Mouse (Mus musculus): ENCODE measurements around the gene Rffl. TPM values are rescaled to one million over a fixed set of nuclear protein-coding genes. Genes with fewer than 3 reads are reported as not detected.

Rffl gene
- polyA plus RNA-seq, 1 experiment, result 5.7 TPM

DNA sequence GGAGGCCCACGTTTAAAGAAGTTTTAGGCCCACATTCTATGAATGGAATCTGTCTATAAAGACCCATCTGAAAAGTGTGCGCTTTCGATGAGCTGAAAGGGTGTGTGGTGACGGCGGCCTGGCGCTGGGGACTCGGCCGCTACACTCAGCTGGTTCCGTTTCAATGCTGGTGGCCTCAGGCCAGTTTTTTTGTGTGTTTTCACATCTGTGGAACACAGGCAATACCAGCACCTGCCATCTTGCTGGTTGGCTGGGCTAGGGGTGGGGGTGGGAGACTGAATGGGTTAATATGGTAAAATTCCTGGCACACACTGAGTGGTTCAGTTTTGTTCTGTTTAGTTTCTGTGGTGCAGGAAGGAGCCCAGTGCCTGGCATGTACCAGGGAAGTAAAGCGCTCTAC is 15.0 kb downstream of the Rffl start:
- no peak for TF ChIP-seq POLR2A (IDR thresholded peaks at IDR 0.05; ENCODE audit: borderline replicate concordance, extremely low read depth, insufficient read depth, insufficient read length, poor library complexity, severe bottlenecking)
- no peak for TF ChIP-seq CTCF (IDR thresholded peaks at IDR 0.05; ENCODE audit: borderline replicate concordance, extremely low read depth, insufficient read depth, insufficient read length)
- peak; percentile 90 for DNase-seq (ENCODE audit: low read depth)

GRCm38 (mm10) chr11:82855327-82855973 is 15.6 kb downstream of the Rffl start:
- TF ChIP-seq POLR2A (IDR thresholded peaks at IDR 0.05; ENCODE audit: borderline replicate concordance, extremely low read depth, insufficient read depth, insufficient read length, poor library complexity, severe bottlenecking) (no peak), CTCF (IDR thresholded peaks at IDR 0.05; ENCODE audit: borderline replicate concordance, extremely low read depth, insufficient read depth, insufficient read length) (no peak)
- DNase-seq (ENCODE audit: low read depth), result peak; percentile 16

DNA sequence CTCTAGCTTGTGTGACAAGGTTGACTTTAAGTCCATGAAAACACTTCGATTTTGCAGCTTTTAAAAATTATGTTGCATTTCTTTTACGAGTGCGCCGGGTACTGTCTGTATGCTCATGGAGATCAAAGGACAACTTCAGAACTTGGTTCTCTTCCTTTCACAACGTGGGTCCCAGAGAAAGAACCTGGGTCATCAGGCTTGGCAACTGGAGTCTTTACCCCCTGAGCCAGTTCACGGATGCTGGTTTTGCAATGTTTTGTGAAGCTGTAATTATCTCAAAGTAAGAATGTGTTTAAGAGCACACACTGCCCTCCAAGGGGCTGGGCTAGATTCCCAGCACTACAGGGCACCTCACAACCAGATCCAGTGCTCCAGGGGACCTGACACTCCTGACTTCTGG is 16.9 kb downstream of the Rffl start:
- DNase-seq (ENCODE audit: low read depth), result no peak
- no peak for TF ChIP-seq CTCF (IDR thresholded peaks at IDR 0.05; ENCODE audit: borderline replicate concordance, extremely low read depth, insufficient read depth, insufficient read length)
- TF ChIP-seq POLR2A (IDR thresholded peaks at IDR 0.05; ENCODE audit: borderline replicate concordance, extremely low read depth, insufficient read depth, insufficient read length, poor library complexity, severe bottlenecking), result no peak

DNA sequence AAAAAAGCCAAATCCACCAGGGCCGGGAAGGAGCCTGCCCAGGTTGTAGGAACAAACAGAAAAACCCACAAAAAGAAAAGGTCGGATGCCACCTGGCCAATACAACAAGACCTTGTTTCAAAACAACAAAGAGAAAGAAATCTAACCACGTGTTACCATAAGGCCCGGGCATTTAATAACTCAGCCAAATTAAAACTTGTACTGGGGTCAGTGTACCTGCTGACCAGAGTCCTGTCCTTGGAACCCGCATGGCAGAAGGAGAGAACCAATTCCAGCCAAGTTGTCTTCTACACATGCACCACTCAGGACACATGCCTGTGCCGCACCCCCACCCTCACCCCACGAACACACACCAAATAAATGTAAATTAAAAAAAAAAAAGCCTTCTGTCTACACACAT is 18.1 kb downstream of the Rffl start:
- no peak for TF ChIP-seq CTCF (IDR thresholded peaks at IDR 0.05; ENCODE audit: borderline replicate concordance, extremely low read depth, insufficient read depth, insufficient read length)
- TF ChIP-seq POLR2A (IDR thresholded peaks at IDR 0.05; ENCODE audit: borderline replicate concordance, extremely low read depth, insufficient read depth, insufficient read length, poor library complexity, severe bottlenecking), result no peak
- DNase-seq (ENCODE audit: low read depth), result no peak

GRCm38 (mm10) chr11:82852540-82852939 is 18.5 kb downstream of the Rffl start:
- TF ChIP-seq CTCF (IDR thresholded peaks at IDR 0.05; ENCODE audit: borderline replicate concordance, extremely low read depth, insufficient read depth, insufficient read length) (no peak), POLR2A (IDR thresholded peaks at IDR 0.05; ENCODE audit: borderline replicate concordance, extremely low read depth, insufficient read depth, insufficient read length, poor library complexity, severe bottlenecking) (no peak)
- no peak for DNase-seq (ENCODE audit: low read depth)

GRCm38 (mm10) chr11:82852115-82852514 is 18.9 kb downstream of the Rffl start:
- DNase-seq (ENCODE audit: low read depth), result no peak
- TF ChIP-seq CTCF (IDR thresholded peaks at IDR 0.05; ENCODE audit: borderline replicate concordance, extremely low read depth, insufficient read depth, insufficient read length) (no peak), POLR2A (IDR thresholded peaks at IDR 0.05; ENCODE audit: borderline replicate concordance, extremely low read depth, insufficient read depth, insufficient read length, poor library complexity, severe bottlenecking) (no peak)

- TF ChIP-seq CTCF (IDR thresholded peaks at IDR 0.05; ENCODE audit: borderline replicate concordance, extremely low read depth, insufficient read depth, insufficient read length) (no peak), POLR2A (IDR thresholded peaks at IDR 0.05; ENCODE audit: borderline replicate concordance, extremely low read depth, insufficient read depth, insufficient read length, poor library complexity, severe bottlenecking) (no peak)
- peak; percentile 31 for DNase-seq (ENCODE audit: low read depth)
Observed at GRCm38 (mm10) chr11:82850259-82850658, 20.8 kb downstream of the Rffl start.

DNA sequence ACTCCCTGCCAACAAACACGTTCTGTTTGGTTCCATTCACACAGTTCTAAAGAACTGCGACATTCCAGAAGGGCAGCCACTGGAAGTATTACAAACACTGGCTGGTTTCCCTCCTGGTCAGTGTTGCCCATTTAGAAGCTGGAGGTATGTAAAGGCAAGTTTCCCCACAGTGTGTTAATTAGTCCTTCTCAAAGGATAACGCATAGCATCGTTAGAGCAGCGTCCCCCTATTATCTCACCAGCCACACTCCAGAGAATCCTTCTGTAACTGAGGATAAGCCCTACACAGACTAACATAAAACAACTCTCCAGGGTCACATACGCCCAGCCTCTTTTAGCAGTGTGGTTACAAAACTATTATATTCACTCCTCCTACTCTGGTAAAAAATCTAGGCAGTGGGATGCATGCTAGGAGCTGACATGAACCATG is 23.4 kb downstream of the Rffl start:
- TF ChIP-seq CTCF (IDR thresholded peaks at IDR 0.05; ENCODE audit: borderline replicate concordance, extremely low read depth, insufficient read depth, insufficient read length), result no peak
- no peak for TF ChIP-seq POLR2A (IDR thresholded peaks at IDR 0.05; ENCODE audit: borderline replicate concordance, extremely low read depth, insufficient read depth, insufficient read length, poor library complexity, severe bottlenecking)
- DNase-seq (ENCODE audit: low read depth), result peak; percentile 63

DNA sequence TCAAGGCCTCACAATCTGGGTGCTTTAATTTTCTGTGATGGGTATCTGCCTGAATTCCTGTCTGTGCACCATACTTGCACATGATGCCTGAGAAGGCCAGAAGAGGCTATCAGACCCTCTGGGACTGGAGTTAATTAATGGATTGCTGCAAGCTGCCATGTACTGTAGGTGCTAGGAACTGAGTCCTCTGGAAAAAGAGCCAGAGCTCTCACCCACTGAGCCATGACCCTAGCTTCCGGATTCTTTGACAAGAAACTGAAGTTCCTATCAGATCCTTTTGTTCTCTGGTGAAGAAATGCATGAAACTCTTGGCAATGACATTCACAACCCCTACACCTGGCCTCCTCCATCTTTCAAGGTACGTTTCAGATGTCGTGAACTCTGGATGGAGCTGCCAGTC is 24.1 kb downstream of the Rffl start:
- TF ChIP-seq POLR2A (IDR thresholded peaks at IDR 0.05; ENCODE audit: borderline replicate concordance, extremely low read depth, insufficient read depth, insufficient read length, poor library complexity, severe bottlenecking) (no peak), CTCF (IDR thresholded peaks at IDR 0.05; ENCODE audit: borderline replicate concordance, extremely low read depth, insufficient read depth, insufficient read length) (no peak)
- DNase-seq (ENCODE audit: low read depth), result no peak

DNA sequence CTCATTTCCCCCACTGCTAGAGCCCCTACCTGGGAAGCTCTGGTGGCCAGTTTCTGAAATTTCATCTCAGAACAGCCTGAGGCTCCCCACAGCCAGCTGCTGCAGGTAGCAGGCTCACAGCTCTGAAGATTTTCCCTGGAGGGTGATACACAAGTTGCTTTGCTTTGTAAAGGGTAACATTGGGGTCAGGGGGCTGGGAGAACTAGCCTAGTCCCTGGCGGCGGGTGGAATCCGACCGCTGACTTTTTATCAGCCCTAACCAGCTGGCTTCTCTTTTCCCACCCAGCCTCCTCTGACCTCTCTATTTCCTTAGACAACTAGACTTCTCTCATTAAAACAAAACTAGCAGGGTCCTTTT is 25.0 kb downstream of the Rffl start:
- TF ChIP-seq POLR2A (IDR thresholded peaks at IDR 0.05; ENCODE audit: borderline replicate concordance, extremely low read depth, insufficient read depth, insufficient read length, poor library complexity, severe bottlenecking), result no peak
- no peak for TF ChIP-seq CTCF (IDR thresholded peaks at IDR 0.05; ENCODE audit: borderline replicate concordance, extremely low read depth, insufficient read depth, insufficient read length)
- no peak for DNase-seq (ENCODE audit: low read depth)

GRCm38 (mm10) chr11:82845415-82846078 is 25.5 kb downstream of the Rffl start:
- TF ChIP-seq POLR2A (IDR thresholded peaks at IDR 0.05; ENCODE audit: borderline replicate concordance, extremely low read depth, insufficient read depth, insufficient read length, poor library complexity, severe bottlenecking), result no peak
- TF ChIP-seq CTCF (IDR thresholded peaks at IDR 0.05; ENCODE audit: borderline replicate concordance, extremely low read depth, insufficient read depth, insufficient read length), result no peak
- peak; percentile 71 for DNase-seq (ENCODE audit: low read depth)

All from brain, embryonic 14.5 days (tissue).